Mouse (Mus musculus): ENCODE results near the gene Ptges3l. TPM values are rescaled to one million over a fixed set of nuclear protein-coding genes. Genes with fewer than 3 reads are reported as not detected.
"Not testable (repeated sequence)": the region's sequence is repeated elsewhere in the genome, so short reads cannot be mapped to it uniquely, and the experiment has no call there.

Gene Ptges3l
- 10 to 100 TPM; 46.5 to 67.8 (median 61.1) TPM for total RNA-seq (2022)

GRCm38 (mm10) chr11:101424925-101425813, at the start of gene Ptges3l, which contains the start of gene Rundc1:
Gene Ptges3l, minus strand, starts transcription at chr11:101425333.
Gene Rundc1, plus strand, starts transcription at chr11:101425085.
- DNase-seq (ENCODE audit: low spot score), result peak; percentile 97

GRCm38 (mm10) chr11:101474298-101474697, 49.2 kb upstream of the Ptges3l start:
- no peak for DNase-seq (ENCODE audit: low spot score)

- not testable (repeated sequence) for DNase-seq (ENCODE audit: low spot score)
Observed at GRCm38 (mm10) chr11:101473686-101474085, 48.6 kb upstream of the Ptges3l start.

DNA sequence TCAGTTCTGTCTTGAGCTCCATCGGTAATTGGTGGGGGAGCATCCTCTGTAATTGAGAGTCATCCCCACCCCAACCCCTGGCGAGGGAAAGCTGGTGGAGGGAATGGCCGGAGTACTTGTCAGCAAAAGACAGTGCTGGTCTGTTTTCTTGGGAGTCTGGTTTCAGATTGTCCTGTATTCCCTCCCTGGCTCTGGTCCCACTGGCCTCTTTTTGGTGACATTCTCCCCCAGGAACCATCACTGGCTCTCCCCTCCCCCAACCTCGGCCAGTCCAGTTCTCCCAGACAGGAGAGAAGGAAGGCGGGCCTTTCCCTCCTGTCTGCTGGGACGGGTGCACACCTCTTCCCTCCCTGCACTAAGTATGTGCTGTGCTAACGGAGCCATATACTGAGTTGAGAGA, 47.2 kb upstream of the Ptges3l start:
- DNase-seq (ENCODE audit: low spot score), result no peak

DNA sequence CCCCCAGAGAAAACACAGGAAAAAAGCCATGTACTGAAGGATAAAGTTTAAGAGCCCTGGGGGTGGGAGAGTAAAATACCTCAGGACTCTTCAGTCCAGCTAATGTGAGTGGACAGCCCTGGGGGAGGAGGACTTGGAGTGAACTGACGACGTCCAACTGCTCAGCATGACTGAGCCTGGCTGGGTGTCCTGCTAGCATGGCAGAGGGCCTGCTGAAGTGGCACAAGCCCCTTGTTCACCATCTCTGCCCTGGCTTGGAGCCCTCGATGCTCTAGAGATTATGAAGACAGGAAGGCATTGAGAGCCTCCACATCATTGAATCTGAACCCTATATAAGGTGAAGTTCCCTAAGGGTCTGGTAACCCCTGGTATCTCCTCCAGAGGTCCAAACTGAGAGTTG, 46.8 kb upstream of the Ptges3l start:
- no peak for DNase-seq (ENCODE audit: low spot score)

DNA sequence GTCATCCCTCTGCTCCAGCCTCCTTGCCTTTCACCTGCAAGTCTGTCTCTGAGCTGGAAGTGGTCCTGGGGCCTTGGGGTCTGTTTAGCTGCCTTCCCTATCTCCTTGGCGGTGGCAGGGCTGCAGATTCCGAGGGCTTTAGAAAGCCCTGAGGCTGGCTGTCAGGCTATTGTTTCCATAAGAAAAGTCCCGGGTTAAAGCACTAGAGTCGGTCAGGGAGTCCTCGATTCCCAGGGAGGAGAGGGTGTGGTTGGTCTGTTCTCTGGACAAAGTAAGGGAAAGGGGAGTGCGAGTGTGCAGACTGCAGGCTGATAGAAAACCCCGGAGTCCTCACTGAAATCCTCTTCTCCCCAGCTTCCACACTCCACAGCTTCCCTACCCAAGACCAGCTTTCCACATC, 45.1 kb upstream of the Ptges3l start:
- DNase-seq (ENCODE audit: low spot score), result no peak

- no peak for DNase-seq (ENCODE audit: low spot score)
Observed at GRCm38 (mm10) chr11:101469155-101469554, 44.0 kb upstream of the Ptges3l start.

- no peak for DNase-seq (ENCODE audit: low spot score)
Observed at GRCm38 (mm10) chr11:101468731-101469130, 43.6 kb upstream of the Ptges3l start.

GRCm38 (mm10) chr11:101468263-101468688, 43.1 kb upstream of the Ptges3l start:
- no peak for DNase-seq (ENCODE audit: low spot score)

GRCm38 (mm10) chr11:101467477-101468262, 42.5 kb upstream of the Ptges3l start:
- peak; percentile 74 for DNase-seq (ENCODE audit: low spot score)

DNA sequence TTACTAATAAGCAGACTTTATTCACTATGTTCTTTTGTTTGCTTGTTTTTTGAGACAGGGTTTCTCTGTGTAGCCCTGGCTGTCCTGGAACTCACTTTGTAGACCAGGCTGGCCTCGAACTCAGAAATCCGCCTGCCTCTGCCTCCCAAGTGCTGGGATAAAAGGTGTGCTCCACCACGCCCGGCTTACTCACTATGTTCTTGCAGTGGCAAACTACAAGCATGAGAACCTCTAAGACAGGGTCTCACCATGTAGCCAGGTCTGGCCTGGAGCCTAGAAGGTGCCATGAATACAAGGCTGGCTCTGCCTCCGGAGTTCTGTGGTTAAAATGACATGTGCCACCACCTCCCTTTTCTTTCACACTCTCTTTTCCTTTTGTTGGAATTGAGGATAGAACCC, 41.4 kb upstream of the Ptges3l start:
- not testable (repeated sequence) for DNase-seq (ENCODE audit: low spot score)

DNA sequence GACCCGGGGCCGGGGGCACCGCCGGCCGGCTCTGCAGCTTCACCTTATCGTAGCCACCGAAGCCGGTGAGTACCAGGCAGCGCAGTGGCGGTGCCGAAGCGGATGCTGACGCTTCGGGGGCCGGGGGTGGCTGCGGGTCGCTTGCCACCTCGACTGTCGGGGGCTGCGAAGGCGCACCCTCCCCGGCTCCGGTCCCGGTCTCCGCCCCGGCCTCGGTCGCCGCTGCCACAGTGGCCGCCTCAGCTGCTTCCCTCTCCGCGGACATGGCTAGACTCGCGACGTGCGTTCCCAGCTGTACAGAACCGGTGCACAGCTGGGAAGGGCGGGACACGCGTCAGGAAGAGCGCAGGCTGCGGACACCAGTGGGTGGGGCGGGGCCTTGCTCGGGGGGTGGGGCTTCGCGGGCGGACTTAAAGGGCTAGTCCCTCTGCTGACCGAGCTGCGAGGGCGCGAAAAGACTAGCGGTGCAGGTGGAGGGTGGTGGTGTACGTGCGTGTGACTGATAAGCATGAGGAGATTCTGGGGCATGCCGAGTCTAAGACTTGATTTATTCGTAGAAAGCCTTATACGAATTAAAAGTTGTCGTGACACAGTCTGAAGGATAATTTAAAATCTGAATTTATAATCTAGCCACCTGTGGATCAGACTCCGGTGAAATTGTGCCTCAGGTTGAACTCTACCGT, 40.9 kb upstream of the Ptges3l start, which contains the start of gene Vat1:
Vat1 (minus strand) TSS at position 362 of the 683 bp plus-strand sequence.
- peak; percentile 70 for DNase-seq (ENCODE audit: low spot score)

DNA sequence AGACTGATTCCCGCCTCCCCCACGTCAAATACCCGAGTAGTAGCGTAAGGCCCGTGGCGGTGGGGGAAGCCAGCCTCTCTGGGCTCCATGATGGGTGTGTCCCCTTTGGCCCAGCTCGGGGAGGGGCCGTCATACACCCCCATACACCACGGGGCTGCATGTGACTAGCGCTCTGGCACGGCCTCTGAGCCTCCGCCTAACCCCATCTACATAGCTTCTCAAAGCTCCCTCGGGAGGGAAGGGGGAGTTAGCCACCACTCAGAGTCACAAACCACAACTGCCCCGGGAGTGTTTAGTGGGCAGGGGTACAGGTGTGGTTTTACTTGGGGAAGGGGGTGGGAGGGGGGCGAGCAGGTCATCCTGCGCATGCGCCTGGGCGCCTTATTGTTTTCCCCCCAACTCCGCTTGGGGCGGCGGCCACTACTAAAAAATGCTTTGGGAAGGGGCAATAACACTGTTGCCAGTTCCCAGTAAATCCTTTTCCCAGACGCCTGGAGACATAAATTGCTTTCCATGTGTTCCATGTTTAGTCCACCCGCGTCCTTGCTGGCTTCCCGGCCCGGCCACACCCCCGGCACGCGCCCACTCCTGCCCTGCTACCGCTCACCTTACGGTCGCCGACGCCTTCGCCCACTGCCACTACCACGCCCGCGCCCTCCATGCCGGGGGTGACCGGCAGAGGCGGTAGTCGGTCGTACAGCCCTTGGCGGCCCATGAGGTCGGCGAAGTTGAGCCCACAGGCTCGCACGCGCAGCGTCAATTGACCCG, 40.2 kb upstream of the Ptges3l start:
- DNase-seq (ENCODE audit: low spot score), result peak; percentile 73

DNA sequence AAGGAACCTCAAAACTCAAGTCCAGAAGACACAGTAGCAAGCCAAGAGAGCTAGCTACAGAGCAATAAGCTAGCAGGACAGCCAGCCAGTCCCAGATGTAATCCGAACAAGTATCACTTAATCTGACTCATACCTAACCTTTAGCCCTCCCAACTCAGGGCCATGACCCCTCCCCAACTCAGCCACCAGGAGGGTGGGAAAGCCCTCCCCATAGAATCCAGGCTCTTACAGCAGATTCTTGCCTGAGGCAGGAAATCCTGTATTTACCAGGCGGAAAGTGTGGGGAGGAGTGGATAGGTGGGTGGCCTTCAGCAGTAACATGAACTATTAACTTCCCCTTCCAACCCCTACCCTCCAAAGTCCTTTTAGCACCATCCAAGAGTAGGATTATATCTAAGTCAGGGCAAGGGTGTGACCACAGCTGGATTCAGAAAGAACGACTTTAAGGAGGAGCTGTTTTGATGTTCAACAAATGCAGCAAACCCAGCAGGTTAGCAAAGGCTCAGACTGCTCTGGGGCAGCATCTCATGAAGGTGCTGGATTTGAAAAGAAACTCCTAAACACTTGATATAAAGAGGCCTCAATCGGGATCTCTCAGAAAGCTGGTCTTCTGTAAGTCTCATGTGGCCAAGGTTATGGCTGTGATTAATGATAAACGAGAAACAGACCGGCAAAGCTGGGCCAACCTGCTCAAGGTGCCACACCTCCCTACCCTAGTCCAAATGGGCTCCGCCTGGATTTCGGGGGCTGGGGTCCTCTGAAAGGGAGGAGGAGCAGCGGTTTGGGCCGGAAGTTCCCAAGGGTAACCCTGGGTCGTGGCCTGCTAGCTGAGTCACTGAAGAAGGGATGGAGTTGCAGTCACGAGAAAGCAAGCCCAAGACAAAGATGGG, 39.3 kb upstream of the Ptges3l start, which contains the start of gene Rnd2:
Rnd2 (plus strand) TSS at position 789 of the 890 bp plus-strand sequence.
- no peak for DNase-seq (ENCODE audit: low spot score)

GRCm38 (mm10) chr11:101462583-101463440, 37.7 kb upstream of the Ptges3l start:
- no peak for DNase-seq (ENCODE audit: low spot score)

- DNase-seq (ENCODE audit: low spot score), result no peak
Observed at GRCm38 (mm10) chr11:101462141-101462540, 37.0 kb upstream of the Ptges3l start.

- no peak for DNase-seq (ENCODE audit: low spot score)
Observed at GRCm38 (mm10) chr11:101460321-101460720, 35.2 kb upstream of the Ptges3l start.

DNA sequence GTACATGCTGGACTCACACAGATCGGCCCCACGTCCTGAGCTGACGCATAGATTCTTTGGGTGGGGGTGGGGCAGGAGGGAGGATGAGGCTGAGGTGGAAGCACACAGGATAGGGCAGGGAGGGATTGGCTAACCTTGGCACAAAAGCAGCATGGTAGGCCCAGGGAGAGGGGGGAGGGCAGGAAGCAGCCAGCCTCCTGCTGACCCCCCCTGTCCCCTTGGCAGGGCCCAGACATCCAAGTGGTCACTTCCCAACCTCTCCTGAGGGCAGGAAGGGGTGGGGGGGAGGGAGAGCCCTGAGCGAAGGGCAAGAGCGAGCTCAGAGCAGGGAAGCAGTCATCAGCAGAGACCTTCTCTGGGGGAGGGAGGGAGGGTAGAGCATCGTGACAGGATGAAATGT, 34.6 kb upstream of the Ptges3l start:
- DNase-seq (ENCODE audit: low spot score), result no peak

GRCm38 (mm10) chr11:101458217-101458616, 33.1 kb upstream of the Ptges3l start:
- DNase-seq (ENCODE audit: low spot score), result no peak
